Mouse (Mus musculus): ENCODE data around the gene Cryzl1. TPM values are rescaled to one million over a fixed set of nuclear protein-coding genes. Genes with fewer than 3 reads are reported as not detected.

Gene Cryzl1
- total RNA-seq, 2 experiments from 2014 or later: 106 to 108 TPM

DNA sequence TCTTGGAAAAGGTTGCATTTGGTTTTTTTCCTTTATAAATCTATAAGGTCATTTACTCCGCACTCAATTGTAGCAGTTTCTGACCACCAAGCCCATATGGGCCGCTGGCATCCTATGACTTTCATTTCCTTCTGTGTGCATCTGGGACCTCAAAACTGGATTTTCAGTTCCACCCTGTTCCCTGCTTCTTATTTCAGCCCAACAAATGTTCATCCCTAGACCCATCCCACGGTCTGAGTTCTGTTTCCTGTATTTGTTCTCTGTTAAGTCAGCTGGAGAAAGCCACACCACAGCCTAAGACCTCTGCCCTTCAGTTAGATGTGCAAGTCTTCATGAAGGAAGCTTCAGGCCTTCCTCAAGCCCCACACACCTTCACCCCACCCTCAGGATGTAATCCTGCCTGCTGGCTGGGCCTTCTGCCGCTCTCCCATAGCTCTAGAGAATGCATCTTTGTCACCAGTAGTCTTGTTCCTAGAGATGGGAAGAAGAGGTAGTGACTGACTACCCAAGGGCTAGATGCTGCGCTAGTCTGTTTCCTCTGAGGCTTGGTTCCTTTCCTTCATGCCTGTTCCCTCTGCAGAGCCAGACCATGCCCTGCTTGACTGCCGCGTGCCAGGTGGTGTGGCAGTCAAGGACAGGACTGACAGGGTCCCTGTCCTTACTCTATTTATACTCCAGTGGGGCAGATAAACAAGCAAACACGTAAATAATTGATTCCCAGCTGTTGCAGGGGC, 11.6 kb upstream of the Cryzl1 start:
- no peak for DNase-seq

DNA sequence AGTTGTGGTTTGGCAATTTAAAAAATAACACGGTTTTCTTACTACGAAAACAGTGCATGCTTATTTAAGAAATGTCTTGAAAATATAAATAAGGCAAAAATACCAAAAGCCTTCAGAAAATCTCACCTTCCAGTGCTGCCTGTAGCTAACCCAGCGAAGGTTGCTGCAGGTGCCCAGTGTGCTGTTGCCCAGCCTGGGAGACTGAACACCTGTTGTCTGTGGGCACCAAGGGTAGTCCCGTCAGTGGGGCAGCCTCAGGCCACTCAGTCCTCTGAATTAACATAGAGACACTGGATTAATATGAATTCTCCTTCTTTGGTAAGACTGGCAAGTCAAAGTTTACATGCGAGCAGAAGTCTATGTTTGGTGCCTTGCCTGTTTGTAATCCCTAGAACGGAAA, 9.7 kb upstream of the Cryzl1 start:
- DNase-seq: no peak

DNA sequence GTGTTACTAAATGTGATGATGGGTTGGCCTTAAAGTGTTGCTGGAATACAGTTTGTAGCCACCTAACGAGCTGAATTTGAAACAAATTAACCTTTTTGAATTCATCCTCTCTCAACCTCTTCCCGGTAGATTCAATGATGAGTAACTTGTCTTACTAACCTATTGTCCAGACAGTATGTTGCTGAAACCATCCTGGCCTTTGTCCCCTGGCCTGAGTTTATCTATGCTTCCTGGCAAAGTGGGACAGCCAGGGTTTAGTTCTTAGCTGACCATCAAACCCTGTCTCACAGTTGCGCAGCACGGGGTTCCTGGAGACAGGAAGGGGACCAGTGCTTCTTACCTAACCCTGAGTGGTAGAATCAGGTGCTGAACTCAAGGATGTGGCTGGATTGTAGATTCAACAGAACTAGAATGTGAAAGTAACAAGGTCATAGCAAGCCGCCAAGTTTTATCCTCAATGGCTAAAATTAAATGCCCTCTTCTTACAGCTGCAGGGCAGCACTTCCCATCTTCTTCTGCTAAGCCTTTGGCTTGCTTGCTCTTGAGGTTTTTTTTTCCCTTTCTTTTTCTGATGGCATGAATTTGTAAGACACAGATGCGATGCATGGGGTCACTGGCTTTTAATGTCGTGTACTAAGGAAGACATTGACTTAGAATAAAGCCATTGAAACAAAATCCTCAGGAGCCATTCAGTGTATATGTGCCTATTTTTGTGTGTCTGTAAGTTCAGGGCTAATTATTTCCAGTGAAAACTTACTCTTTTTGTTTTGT, 7.5 kb upstream of the Cryzl1 start:
- DNase-seq: no peak

DNA sequence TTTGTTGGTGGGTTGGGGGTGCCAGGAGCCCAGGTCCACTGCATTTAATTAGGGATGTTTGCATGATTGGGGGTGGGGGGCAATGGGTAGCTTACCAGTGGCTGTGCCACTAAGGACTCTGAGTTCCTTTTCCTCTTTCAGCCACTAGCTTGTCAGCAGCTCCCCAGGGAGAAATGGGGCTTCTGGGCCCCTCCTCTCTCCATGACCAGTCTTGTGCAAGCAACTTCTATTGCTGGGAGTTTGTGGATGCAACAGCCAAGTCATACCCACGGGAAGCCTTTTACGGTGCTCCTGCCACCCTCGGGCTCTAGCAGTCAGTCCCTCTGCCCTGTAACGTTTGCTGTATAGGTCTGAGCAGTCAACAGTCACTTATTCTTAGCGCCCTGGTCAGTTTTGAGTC, 6.0 kb upstream of the Cryzl1 start:
- no peak for DNase-seq

DNA sequence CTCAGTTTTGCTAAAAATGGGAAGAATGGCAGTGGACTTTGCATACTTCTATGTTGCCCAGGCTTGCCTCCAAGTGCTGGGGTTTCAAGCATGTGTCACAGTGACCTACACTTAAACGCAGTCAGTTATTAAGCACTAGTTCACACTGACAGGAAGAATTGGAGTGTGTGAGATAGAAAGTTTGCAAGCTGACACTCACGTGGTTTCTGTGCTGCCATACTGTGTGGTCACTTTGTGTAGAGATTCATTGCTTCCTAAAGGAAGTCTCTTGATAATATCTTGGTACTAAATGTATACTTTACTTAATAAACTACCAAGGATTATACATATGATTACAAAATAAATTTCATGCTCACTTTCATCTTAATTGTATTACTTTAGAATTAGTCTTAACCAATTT, 4.0 kb upstream of the Cryzl1 start:
- DNase-seq: no peak

DNA sequence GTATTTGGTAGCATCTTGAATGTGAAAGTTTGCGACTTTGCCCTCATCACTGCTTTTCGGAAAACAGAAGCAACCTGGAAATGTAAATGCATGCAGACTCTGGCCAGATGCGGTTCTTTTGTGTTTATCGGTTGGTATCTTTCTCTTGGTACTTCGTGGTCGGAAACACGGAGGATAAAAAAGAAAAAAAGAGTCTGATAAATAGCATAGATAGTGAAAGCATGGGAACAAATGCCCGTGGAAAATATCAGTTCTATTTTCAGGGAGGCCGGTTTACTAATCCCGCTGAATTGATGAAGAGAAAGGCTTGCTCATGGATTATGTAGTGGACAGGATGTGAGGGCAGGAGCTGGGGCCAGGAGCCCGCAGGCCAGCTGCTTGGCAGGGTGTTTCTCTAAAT, 1.7 kb upstream of the Cryzl1 start:
- no peak for DNase-seq

DNA sequence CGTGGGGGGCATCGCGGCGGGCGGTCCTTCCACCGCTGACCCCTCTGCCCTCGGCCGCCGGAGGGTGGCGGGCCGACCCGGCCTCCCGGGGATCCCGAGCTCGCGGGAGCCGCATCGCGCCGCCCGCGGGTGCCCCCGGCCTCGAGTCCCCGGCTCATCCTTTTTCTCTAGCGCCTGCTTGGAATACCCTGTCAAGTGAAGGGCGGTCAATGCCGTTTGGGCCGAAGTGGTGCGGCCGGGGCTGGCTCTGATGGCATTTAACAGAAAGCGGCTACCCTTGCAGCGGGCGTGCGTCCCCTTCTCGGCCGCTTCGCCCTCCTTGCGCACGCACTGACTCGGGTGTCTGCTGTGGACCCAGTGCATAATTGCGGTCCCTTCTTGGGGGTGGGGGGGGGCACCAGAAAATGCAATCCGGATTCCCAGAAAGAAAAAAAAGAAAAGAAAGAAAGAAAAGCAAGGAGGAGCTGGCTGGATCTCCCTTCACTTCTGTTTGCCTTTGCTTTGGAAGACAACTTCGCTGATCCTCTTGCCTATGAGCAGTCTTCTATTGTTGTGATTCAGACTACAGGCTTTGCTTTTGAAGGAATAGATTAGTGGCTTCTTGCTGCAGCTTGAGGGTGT, 1.2 kb upstream of the Cryzl1 start:
- DNase-seq: peak; percentile 27 to 39

DNA sequence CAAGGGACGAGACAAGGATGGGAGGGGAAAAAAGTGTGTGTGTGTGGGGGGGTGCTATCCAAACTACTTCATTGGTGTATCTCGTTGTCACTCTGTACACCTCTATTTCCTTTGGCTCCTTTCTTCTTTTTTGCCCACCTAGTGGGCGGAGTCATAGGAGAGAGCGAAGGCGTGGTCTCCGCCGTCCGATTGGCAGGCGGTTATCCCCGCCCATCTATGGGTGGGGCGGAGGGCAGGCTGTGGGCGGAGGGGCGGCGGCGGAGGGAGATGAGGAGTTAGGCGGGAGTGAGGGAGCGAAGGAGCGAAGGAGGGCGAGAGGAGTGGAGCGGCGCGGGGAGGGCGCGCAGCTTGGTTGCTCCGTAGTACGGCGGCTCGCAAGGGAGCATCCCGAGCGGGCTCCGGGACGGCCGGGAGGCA, 299 bp upstream of the Cryzl1 start, which contains the start of gene Itsn1:
Gene Itsn1, plus strand, starts transcription at position 216 of the 417 bp plus-strand sequence.
- peak; percentile 99 for DNase-seq

DNA sequence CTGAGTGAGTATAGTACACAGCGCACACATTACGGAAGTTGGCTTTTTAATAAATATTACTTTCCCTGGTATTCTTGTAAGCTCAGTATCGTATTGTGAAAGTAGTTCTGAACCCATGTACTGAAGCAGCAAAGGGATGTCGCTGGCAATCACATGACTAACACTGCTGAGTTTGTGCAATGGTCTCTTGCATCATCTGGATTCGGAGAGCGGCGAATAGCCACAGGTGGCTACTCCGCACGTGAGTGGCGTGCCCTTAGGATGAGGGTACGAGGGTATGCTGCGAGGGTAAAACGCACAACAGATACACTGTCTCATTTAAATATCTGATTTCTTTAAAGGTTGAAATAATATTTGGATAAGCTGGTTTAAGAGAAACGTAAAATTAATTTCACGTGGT, 1.3 kb downstream of the Cryzl1 start:
- DNase-seq: no peak

DNA sequence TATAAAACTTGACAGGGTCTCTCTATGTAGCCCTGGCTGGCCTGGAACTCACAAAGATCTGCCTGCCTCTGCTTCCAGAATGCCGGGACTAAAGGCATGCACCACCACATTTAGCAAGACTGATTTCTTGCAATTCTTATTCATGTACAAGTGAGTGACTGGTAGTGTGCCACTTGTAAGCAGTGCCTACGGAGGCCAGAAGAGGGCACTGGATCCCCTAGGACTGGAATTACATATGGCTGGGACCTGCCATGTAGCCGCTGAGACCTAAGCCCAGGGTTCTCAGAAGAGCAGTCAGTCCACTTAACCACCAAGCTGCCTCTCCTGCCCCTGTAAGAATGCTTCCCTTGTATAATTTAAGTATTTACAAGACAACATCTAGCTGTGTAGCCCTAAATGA, 4.5 kb downstream of the Cryzl1 start:
- DNase-seq: peak; percentile 29 to 55

DNA sequence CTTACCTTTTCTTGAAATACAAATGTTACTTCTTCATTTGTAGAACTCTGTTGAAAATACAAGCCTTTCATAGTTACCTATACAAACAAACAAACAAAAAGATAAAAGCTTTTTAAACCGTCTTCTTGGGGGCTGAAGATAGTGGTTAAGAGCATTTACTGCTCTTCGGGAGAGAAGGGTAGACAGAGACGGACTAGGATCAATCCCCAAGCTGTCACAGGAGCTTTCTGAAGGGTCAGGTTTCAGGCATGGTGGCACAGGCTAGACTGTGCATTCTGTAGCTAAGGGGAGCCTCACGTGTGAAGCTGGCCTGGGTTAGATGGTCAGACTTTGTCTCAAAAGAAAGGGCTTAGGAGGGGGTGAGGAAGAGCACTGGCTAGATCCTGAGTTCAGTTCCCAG, 11.4 kb downstream of the Cryzl1 start:
- no peak for DNase-seq

DNA sequence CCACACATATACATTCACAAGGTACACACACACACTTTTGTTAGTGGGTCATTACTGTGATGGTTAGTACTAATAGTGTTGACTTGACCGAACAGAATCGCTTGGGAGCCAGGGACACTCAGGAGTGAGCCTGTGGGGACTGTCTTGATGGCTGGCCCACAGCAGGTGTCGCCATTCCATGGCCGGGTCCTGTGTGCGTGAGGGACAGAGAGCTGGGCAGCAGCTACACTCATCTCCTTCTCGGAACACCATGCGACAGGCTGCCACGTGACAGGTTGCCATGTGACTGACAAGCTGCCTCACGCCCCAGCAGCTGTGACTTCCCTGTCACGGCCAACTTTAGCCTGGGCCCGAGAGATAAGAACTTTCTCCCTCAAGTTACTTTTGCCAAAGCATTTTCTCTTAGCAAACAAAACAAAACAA, 11.8 kb downstream of the Cryzl1 start:
- DNase-seq: no peak

DNA sequence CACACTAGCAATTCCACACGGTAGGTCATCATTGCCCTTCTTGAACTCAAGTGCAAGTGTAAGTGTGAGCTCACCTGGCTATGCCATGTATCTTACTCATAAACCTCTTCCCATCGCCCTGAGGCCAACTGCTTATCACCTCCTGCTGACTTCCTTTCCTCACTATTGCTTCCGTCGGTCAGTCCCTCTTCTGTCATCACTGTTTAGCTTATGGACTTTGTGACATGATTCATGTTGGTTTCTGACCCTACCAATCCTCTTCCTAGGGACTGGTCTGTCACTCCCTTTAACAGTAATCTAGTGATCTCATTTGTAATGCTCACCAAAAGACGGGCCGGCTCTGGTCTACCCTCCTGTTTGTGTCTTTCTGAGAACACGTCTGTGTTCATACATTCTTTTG, 18.5 kb downstream of the Cryzl1 start:
- no peak for DNase-seq

DNA sequence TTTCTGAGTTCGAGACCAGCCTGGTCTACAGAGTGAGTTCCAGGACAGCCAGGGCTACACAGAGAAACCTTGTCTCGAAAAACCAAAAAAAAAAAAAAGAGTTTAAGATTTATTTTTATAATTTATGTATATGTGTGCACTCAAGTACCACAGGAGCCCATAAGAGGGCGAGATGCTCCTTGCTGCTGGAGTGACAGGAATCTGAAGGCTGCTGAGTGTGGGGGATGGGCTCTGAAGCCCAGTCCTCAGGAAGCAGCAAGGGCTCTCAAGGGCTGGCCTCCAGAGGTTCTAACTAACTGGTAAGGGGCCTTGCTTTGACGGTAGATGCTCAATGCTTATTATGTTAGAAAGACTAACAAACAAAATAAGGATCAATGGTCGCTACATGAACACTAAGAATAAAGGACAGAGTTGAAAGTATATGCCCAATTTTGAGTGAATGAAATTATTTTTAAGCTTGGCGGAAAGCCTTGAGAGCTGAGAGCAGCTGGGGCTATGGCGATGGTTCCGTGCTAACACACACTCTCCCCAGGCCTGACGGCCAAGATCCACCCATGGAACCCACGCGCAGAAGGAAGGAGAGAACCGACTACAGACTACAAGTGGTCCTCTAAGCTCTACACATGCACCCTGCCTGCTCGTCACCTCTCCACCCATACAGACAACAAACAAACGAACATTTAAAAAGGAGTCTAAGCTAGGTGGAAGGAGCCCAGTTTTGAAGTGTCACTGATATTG, 24.0 kb downstream of the Cryzl1 start:
- DNase-seq: no peak

DNA sequence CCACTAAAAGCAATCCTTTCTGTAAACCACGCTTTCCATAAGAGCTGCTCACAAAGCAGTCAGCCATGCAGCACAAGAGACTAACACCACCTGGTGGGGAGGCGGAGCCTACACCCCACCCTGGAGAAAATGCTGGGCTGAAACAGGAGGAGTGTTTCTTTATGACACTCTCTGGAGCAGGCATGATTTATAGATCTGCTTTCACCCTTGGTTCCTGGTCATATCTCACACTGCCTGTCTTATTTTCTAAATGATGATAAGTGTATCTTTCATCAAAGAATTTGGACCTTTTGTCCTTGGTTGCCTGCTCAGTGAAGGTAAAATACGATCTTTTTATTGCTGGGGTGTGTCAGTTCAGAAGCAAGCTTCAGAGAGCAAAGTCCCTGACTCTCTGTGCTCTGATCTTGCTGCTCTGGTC, 26.0 kb downstream of the Cryzl1 start:
- peak in 1 of 2 experiments; percentile 20 for DNase-seq

DNA sequence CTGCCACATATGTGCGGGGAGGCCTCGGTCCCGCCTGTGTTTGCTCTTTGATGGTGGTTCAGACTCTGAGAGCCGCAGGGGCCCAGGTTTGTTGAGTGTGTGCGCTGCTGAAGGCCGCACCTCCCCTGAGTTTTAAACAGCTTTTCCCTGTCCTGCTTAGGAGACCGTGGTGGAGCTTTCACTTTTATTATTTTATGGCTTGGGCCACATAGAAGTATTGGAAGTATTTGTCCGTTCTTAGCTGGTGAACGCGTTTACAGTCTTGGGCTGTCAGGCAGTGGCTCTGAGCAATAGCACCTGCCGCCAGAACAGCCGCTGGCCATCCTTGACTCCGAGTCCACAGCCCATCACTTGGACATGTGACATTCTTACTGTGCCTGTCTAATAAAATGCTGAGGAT, 26.9 kb downstream of the Cryzl1 start:
- DNase-seq: no peak

DNA sequence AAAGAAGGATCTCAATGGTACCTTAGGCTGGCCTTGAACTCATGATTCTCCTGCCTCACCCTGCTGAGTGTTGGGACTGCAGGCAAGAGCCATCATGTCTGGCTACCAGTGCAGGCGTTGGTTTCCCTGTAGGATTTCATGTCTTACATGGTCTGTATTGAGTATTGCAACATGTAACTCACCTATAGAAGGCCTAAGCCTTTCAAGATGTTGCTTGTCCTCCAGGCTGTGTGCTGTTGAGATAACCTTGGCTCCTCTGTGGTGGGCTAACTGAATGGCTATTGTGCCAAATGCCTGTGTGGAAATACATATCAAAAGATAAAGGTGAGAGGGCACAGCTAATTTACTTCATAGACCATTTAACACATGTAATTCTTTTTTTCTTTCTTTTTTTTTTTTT, 29.8 kb downstream of the Cryzl1 start:
- DNase-seq: no peak

DNA sequence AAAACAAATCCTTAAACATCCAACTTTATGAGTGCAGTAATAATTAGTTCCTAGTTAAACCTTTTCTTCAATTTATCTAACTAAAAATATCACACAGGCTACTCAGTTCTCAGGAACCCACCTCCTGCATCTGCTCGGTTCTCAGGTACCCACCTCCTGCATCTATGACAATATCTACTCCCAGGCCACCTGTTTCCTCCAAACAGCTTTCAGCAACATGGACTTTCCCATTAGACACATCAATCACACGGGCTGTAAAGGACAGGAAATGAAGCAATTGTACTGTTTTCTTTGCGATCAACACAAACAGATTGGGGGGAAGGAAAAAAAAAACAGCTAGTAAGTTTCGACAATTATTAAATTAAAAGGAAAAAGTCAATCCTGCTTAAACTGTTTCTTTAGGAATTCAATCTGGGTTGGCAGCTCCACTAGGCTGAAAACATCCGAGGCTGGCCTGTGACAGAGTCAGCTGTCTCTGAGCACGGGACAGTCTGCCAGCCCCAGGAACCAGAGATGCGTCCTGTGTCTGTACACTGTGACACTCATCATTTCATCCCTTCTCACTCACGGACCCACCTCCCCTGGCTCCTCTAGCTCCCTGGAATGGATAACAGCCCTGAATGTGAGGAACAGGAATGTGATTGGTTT, 33.5 kb downstream of the Cryzl1 start:
- no peak for DNase-seq

DNA sequence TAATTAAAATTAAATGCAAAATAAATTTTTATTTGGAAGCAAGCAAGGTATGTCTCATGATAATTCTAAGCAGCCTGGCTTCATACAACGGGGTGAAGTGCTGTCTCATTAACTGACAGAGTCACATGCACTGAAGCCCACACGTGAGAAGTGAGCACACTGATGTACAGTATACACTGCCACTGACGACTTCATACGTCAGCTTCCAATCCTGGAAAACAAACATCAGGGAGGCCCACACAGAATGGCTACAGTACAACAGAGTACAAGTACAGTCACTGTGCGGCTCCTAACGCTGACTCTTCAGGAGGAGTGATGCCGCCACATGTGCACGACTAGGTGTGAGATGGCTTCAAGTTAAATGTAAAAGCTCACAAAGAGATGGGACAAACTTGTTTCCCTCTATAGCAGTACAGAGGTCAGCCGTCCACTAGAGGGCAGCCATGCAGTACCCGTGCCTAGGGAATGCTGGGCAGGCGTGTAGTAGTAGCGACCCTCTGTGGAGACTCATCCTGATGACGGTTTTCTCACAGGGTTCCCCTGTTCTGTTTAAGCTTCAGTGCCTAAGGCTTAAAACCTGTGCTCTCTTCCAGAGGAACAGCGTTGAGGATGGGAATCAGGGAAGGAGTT, 34.2 kb downstream of the Cryzl1 start:
- peak; percentile 55 to 57 for DNase-seq

DNA sequence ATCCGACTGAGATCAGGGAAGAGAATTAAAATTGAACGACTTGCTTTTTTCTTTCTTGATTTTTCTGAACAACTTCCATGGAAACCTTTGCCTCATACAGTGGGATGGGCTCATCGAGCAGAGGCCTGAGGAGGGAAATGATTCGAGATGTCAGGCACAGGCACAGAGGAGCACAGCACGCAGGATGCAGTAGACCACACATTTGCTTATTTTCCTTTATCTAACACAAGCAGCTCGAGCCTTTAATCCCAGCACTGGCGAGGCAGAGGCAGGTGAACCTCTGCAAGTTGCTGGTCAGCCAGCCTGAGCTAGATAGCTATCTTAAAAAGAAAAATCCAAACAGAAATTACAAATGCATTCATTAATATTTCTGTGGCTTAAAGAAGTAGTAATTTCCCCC, 39.0 kb downstream of the Cryzl1 start:
- DNase-seq: no peak

DNA sequence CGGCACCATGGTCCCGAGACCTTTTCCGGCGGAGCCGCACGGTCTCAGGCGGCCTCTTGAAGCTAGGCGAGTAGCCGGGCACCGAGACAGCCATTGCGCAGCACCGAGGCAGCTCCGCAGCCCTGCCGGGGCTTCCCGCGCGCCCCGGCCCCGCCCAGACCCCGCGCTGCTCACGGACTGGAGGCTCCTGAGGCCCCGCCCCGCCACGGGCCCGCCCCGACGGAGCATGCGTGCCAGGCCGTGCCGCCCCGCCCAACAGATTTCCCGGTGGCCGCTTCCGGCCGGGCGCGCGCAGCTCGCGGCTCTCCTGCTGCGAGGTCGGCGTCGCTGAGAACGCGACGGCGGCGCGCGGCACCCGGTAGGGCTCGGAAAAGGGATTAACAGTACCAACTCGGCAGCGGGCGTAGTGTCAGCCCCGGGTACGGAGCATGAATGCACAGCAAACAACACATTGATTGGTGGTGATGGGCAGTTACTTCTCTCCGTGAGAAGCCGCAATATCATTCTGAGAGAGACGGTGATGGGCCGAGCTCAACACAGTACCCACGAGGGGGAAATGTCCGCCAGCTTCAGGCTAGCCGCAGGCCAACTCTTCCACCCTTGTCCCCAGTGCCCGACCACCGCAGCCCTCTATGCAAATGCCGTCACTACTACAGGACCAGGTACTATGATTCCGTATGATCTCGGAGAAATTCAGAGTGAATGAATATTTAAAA, 40.0 kb downstream of the Cryzl1 start, which contains the start of gene Donson:
Gene Donson, minus strand, starts transcription at position 152 of the 716 bp plus-strand sequence.
- DNase-seq: peak; percentile 92
